Mouse (Mus musculus) layer of hippocampus, adult 11-12 months (tissue): ENCODE data around the gene Kat2b.
"Not testable (repeated sequence)": the region's sequence is repeated elsewhere in the genome, so short reads cannot be mapped to it uniquely, and the experiment has no call there.

Experiments
- DNase-seq: peaks from one replicate; pipeline ENCODE4 v3.0.0; 2022; ENCODE audit warnings: low spot score

The Kat2b gene

GRCm38 (mm10) chr17:53566161-53566918, at the start of gene Kat2b:
TSS of gene Kat2b (plus strand) at chr17:53566861.
- DNase-seq, result no peak

- DNase-seq, result no peak
These were observed 47.3 kb upstream of the Kat2b start for GRCm38 (mm10) chr17:53519364-53519763.

- no peak for DNase-seq
These were observed 46.2 kb upstream of the Kat2b start for GRCm38 (mm10) chr17:53520509-53520908.

- no peak for DNase-seq
These were observed 38.6 kb upstream of the Kat2b start for GRCm38 (mm10) chr17:53528034-53528433.

- no peak for DNase-seq
These were observed 35.5 kb upstream of the Kat2b start for GRCm38 (mm10) chr17:53531160-53531559.

- no peak for DNase-seq
These were observed 34.2 kb upstream of the Kat2b start for GRCm38 (mm10) chr17:53532425-53532824.

- DNase-seq, result not testable (repeated sequence)
These were observed 27.3 kb upstream of the Kat2b start, which contains the start of gene Pp2d1 for GRCm38 (mm10) chr17:53539351-53539750. TSS of gene Pp2d1 (minus strand) at chr17:53539451.

- DNase-seq, result no peak
These were observed 24.1 kb upstream of the Kat2b start for GRCm38 (mm10) chr17:53542536-53542935.

GRCm38 (mm10) chr17:53543591-53544324, 22.9 kb upstream of the Kat2b start:
- DNase-seq, result peak; percentile 67

GRCm38 (mm10) chr17:53551306-53552299, 15.1 kb upstream of the Kat2b start:
- no peak for DNase-seq

- DNase-seq, result no peak
These were observed 12.6 kb upstream of the Kat2b start for GRCm38 (mm10) chr17:53554088-53554487.

- DNase-seq, result no peak
These were observed 11.8 kb upstream of the Kat2b start for GRCm38 (mm10) chr17:53554813-53555212.

- no peak for DNase-seq
These were observed 9.2 kb upstream of the Kat2b start for GRCm38 (mm10) chr17:53557443-53557842.

- no peak for DNase-seq
These were observed 7.0 kb upstream of the Kat2b start for GRCm38 (mm10) chr17:53559646-53560045.

- DNase-seq, result no peak
These were observed 5.1 kb upstream of the Kat2b start for GRCm38 (mm10) chr17:53561458-53562029.

GRCm38 (mm10) chr17:53564837-53565236, 1.8 kb upstream of the Kat2b start:
- DNase-seq, result no peak

GRCm38 (mm10) chr17:53566919-53567345, 271 bp downstream of the Kat2b start:
- DNase-seq, result peak; percentile 41

GRCm38 (mm10) chr17:53567346-53568101, 863 bp downstream of the Kat2b start:
- peak; percentile 15 for DNase-seq

- peak; percentile 77 for DNase-seq
These were observed 1.5 kb downstream of the Kat2b start for GRCm38 (mm10) chr17:53568118-53568517.

- no peak for DNase-seq
These were observed 2.2 kb downstream of the Kat2b start for GRCm38 (mm10) chr17:53568734-53569386.
